Mouse (Mus musculus) lung, adult 2 months (tissue): ENCODE data around the gene Ntm.

Source experiments
- CTCF ChIP-seq: fragments of 200-500 bp; IDR thresholded peaks from 2 replicates; pipeline ENCODE4 v1.5.1; 2011; ENCODE audit warnings: mild to moderate bottlenecking, low read length, control low read depth; ENCODE audit not compliant: insufficient read depth
- POLR2A ChIP-seq: fragments of 200-500 bp; IDR thresholded peaks from 2 replicates; pipeline ENCODE4 v1.6.1; 2011; ENCODE audit warnings: low read depth, mild to moderate bottlenecking, control low read depth, low read length, borderline replicate concordance; ENCODE audit errors: extremely low read depth

GRCm38 (mm10) chr9:29004534-29004933, 958.4 kb downstream of the Ntm start:
- no peak for TF ChIP-seq POLR2A
- no peak for TF ChIP-seq CTCF
